Mouse (Mus musculus) liver (tissue): ENCODE results near the gene Zfp710.

Source experiments
- DNase-seq: peaks from one replicate; pipeline ENCODE4 v3.0.0-alpha.2; 2020; ENCODE audit warnings: mixed read lengths

Gene Zfp710

DNA sequence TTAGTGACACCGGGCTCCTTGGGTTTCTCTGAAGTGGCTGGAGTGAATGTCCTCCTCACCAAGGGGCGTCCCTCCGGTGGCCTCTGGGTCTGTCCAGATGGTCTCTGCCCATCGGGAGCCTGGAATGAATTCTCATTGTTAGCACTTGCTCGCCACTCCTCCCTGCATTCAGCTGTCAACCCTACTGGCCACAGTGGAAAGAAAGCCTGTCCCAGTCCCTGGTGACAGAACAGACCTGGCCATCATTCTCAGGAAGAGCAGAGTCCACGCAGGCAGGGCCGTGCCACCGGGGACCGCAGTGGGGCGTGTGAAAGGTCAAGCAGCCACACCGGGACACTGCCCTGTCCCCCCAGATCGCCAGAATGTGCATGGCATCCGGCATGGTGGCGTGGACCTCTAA lies 33.2 kb downstream of the Zfp710 start:
- DNase-seq: no peak

DNA sequence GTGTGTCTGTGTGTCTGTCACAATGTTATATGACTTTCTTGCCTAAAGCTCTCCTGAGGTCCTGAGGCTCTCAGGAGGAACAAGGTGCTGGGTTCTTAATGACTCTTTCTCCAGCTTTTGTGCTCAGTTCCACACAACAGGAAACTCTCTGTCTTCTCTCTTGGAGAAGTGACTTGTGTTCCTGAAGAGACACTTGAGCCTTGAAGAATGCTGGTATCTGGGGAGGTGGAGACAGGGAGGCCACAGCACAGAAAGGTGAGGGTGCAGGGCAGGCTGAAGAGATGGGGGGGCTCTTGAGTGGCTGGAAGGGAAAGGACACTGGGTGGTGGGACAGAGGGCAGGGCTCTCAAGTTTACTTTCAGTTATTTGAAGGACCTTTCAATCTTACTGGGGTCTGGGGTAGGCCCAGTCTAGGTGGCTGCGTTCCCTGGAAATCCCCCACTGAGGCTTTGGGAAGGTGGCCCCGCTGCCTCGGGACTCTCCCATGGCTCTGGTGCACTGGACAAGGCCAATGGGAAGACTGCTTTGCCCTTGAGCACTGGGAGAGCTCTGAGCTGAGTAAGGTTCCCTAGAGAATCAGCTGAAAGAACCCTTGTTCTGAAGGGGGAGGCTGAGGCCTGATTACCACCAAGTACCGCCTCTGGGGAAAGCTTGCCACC lies 33.9 kb downstream of the Zfp710 start:
- DNase-seq: no peak

DNA sequence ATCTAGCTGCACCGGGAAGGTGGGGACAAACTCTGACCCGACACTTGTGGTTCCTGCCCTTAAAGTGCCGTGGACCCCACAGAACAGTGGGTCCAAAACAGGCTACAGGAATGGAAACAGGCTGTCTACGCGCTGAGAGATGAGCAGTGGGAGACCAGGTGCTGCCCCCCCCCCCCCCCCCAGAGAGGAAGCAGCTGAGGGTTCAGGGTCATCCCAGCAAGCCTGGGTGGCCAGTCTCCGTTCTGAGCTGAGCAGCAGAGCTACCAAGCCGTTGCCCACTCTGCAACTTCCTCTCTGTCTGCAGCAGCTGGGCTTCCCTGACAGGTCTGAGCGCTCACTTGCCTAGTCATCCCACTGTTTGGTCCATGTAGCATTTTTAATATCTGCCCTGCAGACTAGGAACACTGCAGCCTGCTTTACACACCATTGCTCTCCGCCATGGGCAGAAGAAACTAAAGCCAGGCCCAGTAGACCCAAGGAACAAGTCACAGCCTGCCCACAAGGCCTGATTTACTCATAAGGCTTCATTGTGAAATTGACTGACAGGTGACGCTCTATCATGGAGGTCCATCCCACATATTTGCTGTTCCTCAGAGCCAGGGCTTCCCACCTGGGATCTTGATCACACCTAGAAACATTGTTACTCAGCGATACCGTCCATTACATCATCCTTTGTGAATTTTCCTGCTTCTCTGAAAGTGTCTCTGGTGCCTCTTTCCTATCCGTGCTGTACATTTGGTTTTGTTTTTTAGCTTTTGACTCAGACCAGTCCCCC lies 34.6 kb downstream of the Zfp710 start:
- DNase-seq: no peak

DNA sequence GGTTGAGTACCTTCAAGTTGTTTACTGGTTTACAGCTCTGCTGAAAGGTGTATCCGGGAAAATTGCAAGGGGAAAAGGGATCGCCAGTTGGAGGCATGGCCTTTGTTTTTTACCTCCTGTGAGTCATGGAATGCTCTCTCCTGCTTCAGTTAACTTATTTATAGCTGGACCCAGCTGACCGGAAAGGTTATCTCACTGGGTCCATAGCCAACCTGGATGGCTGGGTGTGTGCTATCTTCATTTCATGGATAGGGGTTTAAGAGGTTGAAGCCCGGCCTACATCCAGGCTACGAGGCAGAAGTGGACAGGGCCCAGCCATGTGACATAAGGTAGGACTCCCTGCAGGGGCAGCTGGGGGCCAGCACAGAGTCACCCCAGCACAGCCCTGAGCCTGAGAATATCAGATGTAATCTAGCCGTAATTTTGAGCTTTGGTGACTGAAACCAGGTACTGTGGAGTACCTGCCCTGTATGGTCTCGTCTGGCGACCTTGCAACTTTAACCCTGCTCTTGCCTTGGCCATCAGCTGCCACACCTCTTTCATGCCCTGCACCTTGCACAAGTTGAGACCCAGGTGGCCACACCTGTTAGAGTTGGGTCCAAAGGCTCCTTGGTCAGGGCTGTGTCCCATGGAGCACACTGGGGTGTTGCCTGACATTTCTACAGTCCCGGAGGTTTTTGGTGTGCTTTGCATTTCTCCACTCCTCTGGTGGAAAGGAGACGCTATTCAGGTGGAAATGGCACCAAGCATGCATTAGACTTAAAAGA lies 35.6 kb downstream of the Zfp710 start:
- DNase-seq: no peak

DNA sequence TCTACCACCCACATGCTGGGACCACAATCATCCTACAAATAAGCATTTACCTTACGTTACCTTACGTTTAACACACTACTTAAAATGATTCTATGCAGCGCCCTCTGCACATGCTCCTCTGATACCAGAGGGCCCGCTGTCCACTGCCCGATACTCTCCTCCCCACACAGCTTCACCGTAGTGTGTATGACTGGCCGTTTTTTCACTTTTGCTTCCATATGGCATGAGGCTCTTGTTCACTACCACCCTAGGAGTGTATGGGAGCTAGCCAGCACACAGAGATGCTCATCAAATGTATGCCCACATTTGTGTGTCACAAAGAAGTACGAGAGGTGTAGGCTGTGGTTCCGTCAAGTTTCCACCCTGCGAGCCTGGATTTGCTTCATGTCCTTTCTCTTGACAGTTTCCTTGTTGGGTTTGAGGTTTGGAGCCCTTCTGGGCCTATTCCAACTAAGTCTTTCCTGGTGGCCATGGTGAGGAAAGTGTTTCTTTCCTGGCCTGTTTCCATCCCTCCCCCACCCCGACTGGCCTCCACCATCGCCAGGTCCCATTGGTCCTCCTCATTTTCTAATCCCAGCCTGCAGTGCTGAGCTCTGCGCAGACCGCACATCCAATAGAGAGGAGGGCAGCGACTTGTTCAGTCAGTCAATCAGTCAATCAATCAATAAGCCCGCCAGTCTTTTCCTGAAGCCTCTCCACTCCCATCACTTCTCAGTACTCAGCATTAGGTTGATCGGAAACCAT lies 37.6 kb downstream of the Zfp710 start:
- DNase-seq: no peak

DNA sequence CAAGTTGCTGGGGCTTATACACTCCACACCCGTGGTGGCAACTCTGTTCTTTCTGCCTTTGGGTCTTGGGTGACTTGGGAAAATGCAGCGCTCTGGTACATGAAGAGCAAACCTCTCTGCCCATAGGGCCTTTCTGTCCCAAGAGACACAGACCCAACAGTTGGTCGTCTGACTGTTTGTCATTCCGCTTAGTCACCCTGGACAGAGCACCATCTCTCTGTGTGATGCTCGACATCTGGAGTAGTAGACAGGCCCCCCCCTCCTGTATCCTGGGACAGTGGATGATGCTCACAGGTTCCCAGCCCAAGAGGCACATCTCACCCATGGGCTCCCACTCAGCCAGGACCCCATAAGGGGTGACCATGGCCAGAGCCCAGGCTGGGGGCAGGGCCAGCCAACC lies 38.6 kb downstream of the Zfp710 start:
- DNase-seq: no peak

DNA sequence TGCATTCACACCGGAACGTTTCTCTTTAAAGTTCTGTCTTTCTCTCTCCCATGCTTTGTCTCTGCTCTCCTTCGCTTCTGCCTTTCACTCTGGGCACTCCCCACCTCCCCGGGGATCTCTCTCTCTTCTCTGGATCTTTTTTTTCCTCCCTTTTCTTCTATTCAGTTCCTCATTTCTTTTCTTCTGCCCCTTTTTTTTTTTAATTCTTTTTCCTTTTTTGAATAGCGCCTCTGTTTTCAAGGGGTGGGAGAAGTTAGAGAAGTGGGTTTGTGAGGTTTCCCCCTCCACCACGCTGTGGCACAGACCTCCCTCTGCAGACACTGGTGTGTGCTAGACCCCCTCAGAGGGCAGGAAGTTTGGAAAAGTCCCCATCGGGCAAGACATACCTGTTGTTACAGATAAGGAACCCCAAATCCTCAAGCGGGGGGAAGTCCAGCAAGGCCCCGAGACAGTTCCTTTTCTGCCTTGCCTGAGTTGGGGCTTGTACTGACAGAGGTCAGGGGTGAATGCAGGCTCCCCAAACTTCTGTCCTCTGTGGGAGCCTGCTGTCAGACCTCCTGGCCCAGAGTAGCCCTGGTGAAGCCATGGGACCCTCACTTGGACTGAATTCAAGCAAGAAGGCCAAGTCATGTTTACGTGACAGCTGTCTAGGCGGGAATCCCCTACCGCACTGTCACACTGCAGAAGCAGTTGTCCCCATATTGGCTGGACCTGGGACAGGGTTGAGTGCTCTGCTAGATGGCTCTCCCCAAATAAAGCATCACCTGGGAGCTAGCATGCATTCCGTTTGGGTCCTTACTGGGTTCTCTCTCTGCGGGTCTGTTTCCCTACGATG lies 39.5 kb downstream of the Zfp710 start:
- no peak for DNase-seq

DNA sequence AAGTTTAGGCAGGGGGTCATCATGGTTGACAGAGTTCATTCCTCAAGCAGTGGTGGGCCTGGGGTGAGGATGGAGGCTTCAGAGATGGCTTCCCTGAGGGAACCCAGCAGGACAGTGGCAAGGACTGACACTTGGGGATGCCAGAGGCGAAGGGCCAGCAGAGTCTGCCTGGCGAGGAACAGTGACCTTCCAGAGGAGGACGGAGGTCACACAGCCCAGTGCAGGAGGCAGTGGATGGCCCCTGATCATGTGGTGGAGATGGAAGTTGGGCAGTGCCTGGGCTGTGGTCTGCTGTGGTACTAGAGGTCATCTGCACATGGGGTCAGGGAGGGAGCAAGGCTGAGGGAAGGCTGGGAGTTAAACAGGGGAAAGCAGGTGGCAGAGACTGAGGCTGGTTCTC lies 40.6 kb downstream of the Zfp710 start:
- no peak for DNase-seq

DNA sequence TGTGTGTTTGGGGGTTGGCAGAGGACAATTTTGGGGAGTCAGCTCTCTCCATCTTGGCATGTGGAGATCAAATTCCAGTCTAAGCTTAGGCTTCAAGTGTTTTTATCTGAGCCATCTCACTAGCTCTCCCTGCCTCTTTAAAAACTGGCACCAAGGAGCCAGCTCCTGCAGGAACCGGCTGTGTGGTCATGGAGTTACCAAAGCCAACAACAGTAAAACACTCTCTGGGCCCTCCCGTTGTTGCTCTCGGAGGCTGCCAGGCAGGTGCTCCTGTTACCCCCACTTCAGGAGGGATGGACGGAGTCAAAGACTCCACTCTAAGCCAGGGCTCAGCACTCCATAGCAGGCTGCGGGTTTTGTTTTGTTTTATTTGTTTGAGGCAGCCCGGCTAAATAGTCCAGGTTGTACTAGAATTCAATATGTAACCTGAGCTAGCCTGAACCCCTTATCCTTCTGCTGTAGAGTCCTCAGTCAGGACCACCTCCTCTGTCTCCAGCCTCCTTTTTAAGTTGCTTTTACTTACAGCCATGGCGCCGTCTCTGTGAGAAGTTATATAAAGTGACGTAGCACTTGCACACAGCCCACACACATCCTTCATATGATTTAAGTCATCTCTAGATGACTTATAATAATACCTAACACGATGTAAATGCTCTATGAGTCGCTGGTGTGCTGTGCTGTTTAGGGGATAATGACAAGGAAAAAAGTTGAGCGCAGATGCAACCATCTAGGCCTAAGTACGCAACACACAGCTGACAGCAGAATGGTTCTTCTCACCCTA lies 42.3 kb downstream of the Zfp710 start:
- DNase-seq: no peak

DNA sequence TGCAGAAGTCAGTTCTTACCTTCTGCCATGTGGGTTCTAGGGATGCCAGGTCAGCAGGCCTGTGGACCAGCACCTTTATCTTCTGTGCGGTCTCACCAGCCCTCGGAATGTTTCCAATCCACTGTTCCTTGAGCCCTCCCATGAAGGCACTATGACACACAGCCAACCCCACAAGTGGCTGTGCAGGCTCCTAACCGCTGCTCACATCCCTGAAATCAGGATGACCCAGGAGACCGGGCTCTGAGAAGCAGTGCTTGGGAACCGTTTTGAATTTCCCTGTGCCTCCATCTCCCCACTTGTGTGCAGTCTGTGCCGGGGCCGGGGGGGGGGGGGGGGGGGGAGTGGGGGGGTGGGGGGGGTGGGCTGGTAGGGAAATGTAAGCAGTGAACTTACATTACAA lies 43.7 kb downstream of the Zfp710 start:
- DNase-seq: no peak

DNA sequence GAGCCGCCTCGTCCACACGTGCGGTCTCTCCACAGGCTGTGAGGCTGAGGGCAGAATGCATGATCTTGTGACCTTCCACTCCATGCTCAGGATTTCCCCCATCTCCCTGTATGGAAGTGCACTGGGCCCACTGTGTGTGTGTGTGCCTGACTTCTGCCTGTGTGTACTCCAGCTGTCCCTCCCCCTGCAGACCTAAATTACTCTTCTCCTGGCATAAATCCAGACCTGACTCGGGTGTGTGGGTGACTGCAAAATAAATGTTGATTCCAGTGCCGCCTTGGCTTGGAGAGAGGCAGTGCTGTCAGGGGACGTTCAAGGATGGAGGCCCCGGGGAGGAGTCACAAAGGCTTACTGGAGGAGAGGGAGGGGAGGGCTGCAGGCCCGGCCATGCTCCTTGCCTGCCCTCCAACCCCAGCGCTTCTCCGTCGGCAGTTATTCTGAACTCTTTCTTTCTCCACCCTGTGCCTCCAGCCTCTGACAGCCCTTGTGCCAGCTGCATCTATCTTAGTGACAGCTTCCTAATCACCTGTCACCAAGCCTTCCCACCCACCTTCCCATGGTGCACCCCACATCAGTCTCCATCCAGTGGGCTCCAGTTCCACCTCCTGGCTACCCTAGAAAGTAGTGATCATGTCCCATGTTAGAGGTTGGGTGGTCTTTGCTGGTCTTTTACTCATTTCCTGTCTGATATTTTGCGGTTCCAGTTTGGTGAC lies 45.2 kb downstream of the Zfp710 start:
- no peak for DNase-seq

DNA sequence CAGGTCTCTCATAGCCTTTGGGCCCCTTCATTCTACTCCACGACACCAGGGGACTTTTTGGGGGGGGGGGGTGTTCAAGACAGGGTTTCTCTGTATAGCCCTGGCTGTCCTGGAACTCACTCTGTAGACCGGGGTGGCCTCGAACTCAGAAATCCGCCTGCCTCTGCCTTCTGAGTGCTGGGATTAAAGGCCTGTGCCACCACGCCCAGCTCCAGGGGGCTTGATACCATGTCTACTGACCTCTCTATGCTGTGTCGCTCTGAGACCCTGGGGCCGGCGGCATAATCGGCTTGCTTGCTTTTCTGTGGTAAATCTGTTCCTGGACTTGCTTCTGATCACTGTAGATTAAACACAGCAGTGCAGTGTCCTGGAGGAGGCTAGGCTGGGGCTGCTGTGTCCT lies 46.6 kb downstream of the Zfp710 start:
- no peak for DNase-seq

DNA sequence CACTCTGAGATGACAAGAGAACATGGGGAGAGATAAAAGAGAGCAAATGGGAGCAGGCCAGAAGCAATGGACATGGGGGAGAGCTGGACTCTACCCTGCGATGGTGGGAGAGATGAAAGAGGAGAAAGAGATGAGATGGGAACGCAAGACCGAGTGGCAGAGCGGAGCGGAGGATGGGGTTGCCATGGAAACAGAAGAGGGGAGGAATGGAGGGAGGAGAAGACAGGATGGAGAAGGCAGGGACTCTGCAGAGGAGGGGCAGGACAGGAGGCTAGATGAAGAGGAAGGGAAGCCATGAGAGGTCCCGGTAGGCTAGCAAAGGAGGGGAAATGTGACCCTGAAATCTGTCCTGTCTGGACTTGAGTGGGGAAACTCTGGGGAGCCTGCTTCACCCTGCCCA lies 47.7 kb downstream of the Zfp710 start:
- no peak for DNase-seq

DNA sequence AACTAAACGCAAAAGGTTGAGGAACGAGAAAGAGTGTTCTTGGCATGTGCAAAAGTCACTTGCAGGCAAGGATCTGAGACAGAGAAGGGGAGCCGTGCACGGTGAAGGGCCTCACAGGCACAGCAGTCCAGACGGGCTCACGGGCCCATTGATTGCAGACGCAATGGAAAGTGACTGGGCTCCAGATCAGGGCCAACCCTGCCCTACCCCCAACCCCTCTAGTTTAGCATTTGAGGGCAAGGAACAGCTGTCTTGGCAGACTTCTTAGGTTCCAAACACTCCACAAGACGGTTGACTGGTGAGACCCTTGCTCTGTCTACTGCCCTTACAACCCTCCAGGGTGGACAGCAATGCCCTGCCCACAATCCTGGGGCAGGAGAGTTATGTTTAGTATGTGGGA lies 48.9 kb downstream of the Zfp710 start:
- DNase-seq: no peak

DNA sequence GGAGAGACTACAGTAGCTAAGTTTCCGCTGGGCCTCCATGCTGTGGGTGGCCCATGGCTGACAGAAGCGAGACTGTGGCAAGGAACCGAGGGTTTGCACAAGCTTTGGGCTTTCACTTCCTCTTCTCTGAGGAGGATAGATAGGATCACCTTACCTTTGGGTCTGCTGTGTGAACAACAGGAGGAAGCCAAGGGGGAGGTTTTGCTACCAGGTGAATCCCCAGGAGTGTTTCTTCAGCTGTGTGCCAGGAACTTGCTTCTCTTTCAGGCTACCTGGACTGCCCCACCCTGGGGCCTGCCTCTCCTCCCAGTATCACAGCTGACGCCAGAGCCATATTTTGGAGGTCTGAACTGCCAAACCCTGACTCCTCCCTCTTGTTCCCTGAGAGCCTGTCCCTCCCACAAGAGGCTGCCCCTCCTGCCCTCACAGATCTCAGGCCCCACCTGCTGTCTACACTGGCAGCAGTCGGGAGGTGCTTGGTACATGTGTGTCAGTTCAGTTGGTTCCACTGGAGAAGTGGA lies 50.4 kb downstream of the Zfp710 start:
- DNase-seq: peak; percentile 70

DNA sequence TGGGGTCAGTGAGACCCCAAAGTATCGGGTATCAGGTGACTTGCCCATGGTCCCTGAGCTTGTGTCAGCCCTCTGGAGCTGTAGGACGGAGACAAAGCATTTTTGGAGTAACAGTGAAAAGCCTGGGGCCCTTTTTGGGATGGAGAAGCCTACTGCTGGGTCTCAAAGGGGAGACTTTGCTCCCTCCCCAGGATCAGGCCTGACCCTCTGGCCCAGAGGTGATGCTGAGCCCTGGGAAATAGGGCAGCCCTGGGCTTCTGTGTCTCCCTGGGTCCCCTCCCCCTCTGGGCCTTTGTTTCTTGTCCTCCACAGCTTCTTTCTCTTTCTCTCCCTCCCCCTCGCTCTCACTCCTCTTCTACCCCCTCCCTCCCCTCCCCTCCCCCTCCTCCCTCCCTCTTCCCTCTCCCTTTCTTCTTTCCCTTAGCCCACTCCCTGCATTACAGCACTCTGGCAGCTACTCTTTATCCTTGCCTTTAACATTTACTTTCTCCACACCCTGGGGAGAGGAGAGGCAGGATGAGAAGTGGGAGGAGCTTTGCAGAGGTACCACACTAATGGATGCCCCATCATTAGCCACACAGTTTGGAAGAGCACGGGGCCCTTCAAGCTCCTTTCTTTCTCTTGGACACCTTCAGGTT lies 51.5 kb downstream of the Zfp710 start:
- DNase-seq: no peak

DNA sequence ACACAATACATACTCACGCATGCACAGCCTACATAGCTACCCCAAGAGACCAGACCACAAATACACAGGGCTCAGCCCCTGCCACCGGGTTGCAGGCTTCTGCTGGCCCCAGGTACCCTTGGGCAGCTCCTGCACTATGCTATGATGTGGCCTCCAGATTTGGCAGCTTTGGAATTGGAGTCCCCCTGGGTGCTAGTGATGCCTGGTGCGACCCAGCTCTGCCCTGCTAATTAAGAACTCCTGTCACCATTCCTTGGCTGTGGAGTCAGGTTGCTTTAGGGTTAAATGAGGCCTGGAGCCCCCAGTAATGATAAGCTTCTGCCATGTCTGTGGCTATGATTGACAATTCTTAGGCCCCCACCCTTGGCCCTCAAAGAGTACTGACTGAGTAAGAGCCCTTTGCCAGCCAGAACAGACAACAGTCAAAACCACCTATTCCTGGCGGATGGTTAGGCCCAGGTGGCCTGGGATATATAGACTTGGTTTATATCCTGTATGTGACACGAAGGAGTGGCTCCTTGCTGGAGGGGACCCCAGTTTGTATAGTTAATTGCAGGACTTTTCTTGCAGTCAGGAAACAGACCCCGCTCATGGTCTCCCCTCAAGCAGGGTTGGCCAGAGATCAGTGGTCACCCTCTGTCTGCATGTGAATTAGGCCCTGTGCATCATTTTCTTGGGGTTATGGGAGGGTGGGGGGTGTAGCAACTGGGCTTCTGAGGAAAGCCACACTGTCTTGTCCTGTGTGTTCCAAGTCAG lies 52.5 kb downstream of the Zfp710 start:
- DNase-seq: no peak

DNA sequence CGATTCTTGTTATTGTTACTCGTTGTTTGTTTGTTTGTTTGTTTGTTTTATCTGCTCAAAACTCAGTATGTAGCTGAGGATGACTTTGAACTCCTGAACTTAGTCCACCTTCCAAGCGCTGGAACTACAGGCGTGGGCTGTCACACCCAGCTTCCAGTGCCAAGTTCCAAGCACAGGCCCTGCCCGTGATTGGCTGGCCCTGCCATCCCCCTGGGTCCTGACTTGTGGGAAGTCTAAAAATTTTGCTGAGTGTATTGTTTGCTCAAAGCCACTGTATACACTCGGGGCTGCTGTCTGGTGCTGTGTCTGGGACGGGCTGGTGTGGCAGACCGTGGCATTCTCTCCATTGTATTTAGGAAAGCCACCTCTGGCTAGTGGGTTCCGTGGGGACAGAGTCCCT lies 53.2 kb downstream of the Zfp710 start:
- DNase-seq: no peak

DNA sequence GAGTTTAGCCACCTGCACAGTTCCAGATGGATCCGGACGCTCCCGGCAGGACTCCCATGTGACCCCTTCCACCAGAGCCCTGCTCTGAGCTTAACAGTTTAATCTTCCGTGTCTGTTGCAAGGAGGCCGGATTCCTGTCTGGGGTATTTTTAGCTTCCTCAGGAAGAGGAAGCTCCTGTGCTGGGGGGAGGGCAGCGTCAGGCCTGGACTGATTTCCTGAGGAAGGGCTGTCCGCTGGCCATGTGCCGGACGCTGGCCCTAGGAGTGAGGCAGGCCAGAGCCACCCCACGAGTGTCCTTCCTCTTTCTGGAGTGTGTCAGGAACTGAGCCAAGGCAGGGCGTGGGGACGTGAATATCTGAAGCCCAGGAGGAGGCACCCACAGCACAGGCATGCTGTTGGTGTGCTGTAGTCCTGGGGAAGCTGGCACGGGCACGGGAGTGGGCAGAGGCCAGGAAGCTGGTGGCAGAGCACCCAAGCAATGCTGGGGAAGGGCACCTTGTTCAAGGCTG lies 54.2 kb downstream of the Zfp710 start:
- DNase-seq: peak; percentile 67
